Mouse (Mus musculus): ENCODE measurements around the gene Sbk2.

- TF ChIP-seq TAL1 (IDR thresholded peaks at IDR 0.05; ENCODE audit: low read length), result no peak
- TF ChIP-seq GATA1 (IDR thresholded peaks at IDR 0.05; ENCODE audit: low read length), result no peak
Measured at GRCm38 (mm10) chr7:4937392-4937791, 26.8 kb downstream of the Sbk2 start.

Data from erythroblast, embryonic 14.5 days (primary cell).